Mouse (Mus musculus) ES-Bruce4 (cell line): ENCODE measurements around the gene Ppp2r2c.

Experiments used
- CTCF ChIP-seq: IDR thresholded peaks from one replicate; pipeline ENCODE4 v1.8.1; 2011; ENCODE audit warnings: low read depth, low read length
- EP300 ChIP-seq: IDR thresholded peaks from 2 replicates; pipeline ENCODE4 v1.6.1; 2011; ENCODE audit warnings: low read depth, low read length; ENCODE audit not compliant: insufficient read depth

DNA sequence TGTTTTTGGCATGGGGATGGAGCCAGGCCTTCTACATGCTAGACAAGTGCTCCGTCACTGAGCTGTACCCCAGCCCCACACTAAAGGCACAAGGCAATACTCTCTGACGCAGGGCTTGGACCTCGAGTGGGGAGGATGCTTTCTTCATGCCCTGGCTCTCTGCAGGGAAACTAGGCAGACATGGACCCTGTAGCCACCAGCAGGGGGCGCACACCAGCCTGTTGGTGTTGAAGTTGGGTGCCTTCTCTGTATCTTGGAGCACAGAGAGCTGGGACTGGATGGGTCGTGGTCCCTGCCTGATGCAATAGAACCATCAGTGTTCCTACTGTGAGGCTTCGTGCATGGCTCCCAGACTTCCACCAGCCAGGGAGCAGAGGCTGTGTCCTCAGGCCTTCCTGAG is 48.2 kb upstream of the Ppp2r2c start:
- TF ChIP-seq CTCF (peak; percentile 89), EP300 (no peak)
